Mouse (Mus musculus) hindbrain, embryonic 13.5 days (tissue): Measurements from ENCODE around the gene Klhl11. TPM values are rescaled to one million over a fixed set of nuclear protein-coding genes. Genes with fewer than 3 reads are reported as not detected.

Source experiments
- ATAC-seq: fragments of 200-750 bp; cut with Nextera tagmentation; 2 replicates; pipeline ENCODE4 v1.8.0; 2017; ENCODE audit warnings: moderate TSS enrichment; ENCODE audit not compliant: low FRiP score
- H3K27ac ChIP-seq: fragments of 300-500 bp; sonication (generic); 2 replicates; pipeline ENCODE4 v1.5.1; 2015; ENCODE audit warnings: inconsistent platforms, mild to moderate bottlenecking, moderate library complexity
- H3K27me3 ChIP-seq: fragments of 300-500 bp; sonication (generic); 2 replicates; pipeline ENCODE4 v1.6.1; 2015; ENCODE audit warnings: mild to moderate bottlenecking, inconsistent platforms
- H3K36me3 ChIP-seq: fragments of 300-500 bp; sonication (generic); 2 replicates; pipeline ENCODE4 v1.6.1; 2015; ENCODE audit warnings: mild to moderate bottlenecking, inconsistent platforms
- H3K4me1 ChIP-seq: fragments of 300-500 bp; sonication (generic); replicated peaks from 2 replicates; pipeline ENCODE4 v1.6.1; 2015; ENCODE audit warnings: inconsistent platforms
- H3K4me2 ChIP-seq: fragments of 300-500 bp; sonication (generic); 2 replicates; pipeline ENCODE4 v1.6.1; 2015; ENCODE audit warnings: inconsistent platforms, mild to moderate bottlenecking, moderate library complexity
- H3K4me3 ChIP-seq: fragments of 300-500 bp; sonication (generic); 2 replicates; pipeline ENCODE4 v1.5.1; 2015; ENCODE audit warnings: mild to moderate bottlenecking, inconsistent platforms
- H3K9ac ChIP-seq: fragments of 300-500 bp; sonication (generic); 2 replicates; pipeline ENCODE4 v1.6.1; 2015; ENCODE audit warnings: mild to moderate bottlenecking, inconsistent platforms
- H3K9me3 ChIP-seq: fragments of 300-500 bp; sonication (generic); 2 replicates; pipeline ENCODE4 v1.6.1; 2016; ENCODE audit warnings: inconsistent platforms
- WGBS: fragments of 180-500 bp; shearing (Covaris S2); methylation state at CpG from one replicate; pipeline ENCODE4 v1.1.7; 2015; 5-methylcytosine and 5-hydroxymethylcytosine counted together
- polyA plus RNA-seq: library from polyadenylated mRNA; unstranded; fragments of >200 nt; fragmentation: Nextera tagmentation; extraction: Ambion mirVana; gene quantifications from 2 replicates; pipeline ENCODE4 v1.2.1, GENCODE M21; 2015

Gene Klhl11
- polyA plus RNA-seq, 1 experiment from 2014 or later = 12.2 TPM

- Histone ChIP-seq H3K27me3 (no peaks in the 10 kb centered on the region), H3K9ac (no peak overlapping the region), H3K4me3 (no peak overlapping the region), H3K4me2 (no peak overlapping the region), H3K27ac (no peak overlapping the region), H3K9me3 (no peaks in the 10 kb centered on the region), H3K4me1 (0 out of 2 replicates have a peak, but pooled peaks cover 8% of the 10 kb centered on the region), H3K36me3 (peaks cover 41% of the 10 kb centered on the region)
- 95% methylated on average over 10 of the region's 10 CpGs for WGBS
- no peak for ATAC-seq
Observed at GRCm38 (mm10) chr11:100462699-100463098, 9.8 kb downstream of the Klhl11 start.

DNA sequence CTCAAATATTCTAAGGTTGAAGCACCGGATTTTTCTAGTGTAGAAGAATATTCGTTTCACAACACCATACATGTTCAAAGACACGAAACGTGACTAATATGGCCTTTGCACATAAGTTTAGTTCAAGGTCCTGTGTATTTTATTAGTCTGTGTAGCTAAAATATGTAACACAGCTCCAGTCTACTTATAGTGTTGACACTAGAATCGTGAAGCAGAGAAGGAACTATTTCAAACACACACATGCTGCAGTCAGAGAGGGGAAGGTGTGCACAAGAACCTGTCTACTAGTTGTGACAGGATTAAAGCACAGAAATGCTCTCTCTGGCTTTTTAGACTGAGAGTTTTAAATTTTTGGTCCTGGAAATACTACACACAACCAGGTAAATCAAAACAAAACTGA, 14.8 kb downstream of the Klhl11 start:
- Histone ChIP-seq H3K27me3 (no peaks in the 10 kb centered on the region), H3K27ac (no peak overlapping the region), H3K36me3 (peaks cover 51% of the 10 kb centered on the region), H3K4me2 (no peak overlapping the region), H3K9ac (no peak overlapping the region), H3K4me3 (no peak overlapping the region), H3K9me3 (no peaks in the 10 kb centered on the region), H3K4me1 (no peaks in the 10 kb centered on the region)
- WGBS = 90% methylated on average over 5 of the region's 5 CpGs
- ATAC-seq = no peak

DNA sequence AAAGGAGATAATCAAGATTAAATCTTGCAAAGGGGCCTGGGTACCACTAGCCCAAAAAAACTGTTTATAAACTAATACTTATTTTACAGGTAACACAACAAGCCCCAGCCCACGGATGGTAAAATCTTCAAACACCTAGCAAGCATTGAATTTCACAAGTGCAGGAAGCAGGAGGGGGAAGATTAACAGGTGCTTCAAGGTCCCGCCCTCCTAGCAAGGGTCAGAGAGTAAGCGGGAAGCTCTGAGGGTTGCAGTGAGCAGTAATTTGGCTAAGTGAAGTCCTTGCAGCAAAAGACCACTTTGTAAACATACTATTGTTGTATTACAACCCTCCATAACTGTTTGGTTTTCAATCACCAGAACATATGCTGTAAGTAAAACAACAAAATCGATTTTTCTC, 15.3 kb downstream of the Klhl11 start:
- WGBS = 88% methylated on average over 4 of the region's 4 CpGs
- ATAC-seq = no peak
- H3K27ac ChIP-seq = no peak overlapping the region

GRCm38 (mm10) chr11:100442625-100443024, 29.9 kb downstream of the Klhl11 start:
- H3K9me3 ChIP-seq = no peaks in the 10 kb centered on the region
- H3K4me3 ChIP-seq = no peak overlapping the region
- ATAC-seq = no peak
- peaks cover 24% of the 10 kb centered on the region for H3K4me1 ChIP-seq
- WGBS = 88% methylated on average over 6 of the region's 6 CpGs
- no peak overlapping the region for H3K27ac ChIP-seq
- H3K4me2 ChIP-seq = no peak overlapping the region
- no peak overlapping the region for H3K9ac ChIP-seq
- H3K27me3 ChIP-seq = no peaks in the 10 kb centered on the region
- peaks cover 2% of the 10 kb centered on the region for H3K36me3 ChIP-seq

More for the DNA sequence above, 15.3 kb downstream of the Klhl11 start:
- Histone ChIP-seq H3K36me3 (peaks cover 52% of the 10 kb centered on the region), H3K4me3 (no peak overlapping the region), H3K9ac (no peak overlapping the region), H3K4me2 (no peak overlapping the region), H3K4me1 (no peaks in the 10 kb centered on the region), H3K9me3 (no peaks in the 10 kb centered on the region), H3K27me3 (no peaks in the 10 kb centered on the region)

DNA sequence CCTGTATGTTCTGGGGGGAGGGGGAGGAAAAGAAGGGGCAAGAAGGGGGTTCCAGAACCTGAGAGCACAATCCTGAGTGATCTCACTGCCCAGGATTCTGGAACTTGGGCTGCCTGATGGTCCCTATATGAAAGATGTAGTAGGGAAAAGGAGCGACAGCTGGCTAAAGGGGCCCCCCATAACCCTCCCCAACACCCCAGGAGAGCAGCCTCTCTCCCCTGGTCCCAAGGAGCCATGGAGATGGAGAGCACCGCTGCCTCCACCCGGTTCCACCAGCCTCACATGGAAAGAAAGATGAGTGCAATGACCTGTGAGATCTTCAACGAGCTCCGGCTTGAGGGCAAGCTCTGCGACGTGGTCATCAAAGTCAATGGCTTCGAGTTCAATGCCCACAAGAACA, 30.7 kb downstream of the Klhl11 start, which contains the start of the genes Nt5c3b and Klhl10:
Nt5c3b (minus strand) TSS at position 12 of the 400 bp plus-strand sequence.
Klhl10 (plus strand) TSS at position 121 of the 400 bp plus-strand sequence.
- no peak for ATAC-seq

DNA sequence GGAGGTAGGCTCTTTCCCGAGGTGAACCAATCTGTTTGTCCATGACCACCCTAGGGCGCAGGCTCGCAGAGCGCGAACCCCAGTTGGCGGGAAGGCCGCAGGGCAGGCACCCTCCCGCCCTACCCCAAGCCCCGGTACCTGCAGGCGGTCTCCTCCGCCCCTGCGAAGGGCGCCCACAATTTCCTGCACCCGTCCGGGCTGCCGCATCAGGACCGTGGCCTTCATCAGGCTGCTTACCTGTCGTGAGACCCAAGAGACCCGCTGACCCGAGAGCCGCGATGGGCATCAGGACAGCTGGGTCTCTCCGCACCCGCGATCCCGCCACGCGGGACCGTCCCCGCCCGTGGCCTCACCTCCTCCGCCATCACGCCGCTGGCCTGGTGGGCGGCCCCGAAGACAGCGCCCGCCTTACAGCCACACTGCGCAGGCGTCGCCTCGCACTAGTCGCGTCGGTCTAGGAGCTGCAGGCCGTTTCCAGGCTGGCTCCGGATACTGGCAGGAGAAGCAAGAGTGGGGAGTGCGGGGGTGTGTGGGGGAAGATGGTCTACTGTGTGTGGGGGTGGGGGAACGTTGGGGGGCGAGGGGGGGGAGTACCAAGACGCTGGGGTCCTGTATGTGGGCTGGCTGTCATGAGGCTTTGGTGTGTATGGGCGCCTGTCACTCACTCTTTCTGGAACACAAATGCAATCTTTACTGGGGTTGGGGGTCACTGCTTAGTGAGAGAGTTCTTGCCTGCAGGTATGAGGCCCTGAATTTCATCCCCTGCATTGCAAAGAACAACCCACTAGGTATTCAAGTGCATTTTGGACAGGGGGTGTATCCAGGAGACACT, 31.6 kb downstream of the Klhl11 start:
- Histone ChIP-seq H3K9ac (peak overlapping the region; percentile 91), H3K4me1 (peaks cover 24% of the 10 kb centered on the region), H3K27me3 (no peaks in the 10 kb centered on the region), H3K4me3 (peak overlapping the region; percentile 80), H3K4me2 (peak overlapping the region; percentile 69), H3K9me3 (no peaks in the 10 kb centered on the region), H3K27ac (peak overlapping the region; percentile 73), H3K36me3 (peaks cover 17% of the 10 kb centered on the region)
- peak; percentile 97 for ATAC-seq
- 1% methylated on average over 52 of the region's 52 CpGs for WGBS

More for the DNA sequence above, 30.7 kb downstream of the Klhl11 start, which contains the start of the genes Nt5c3b and Klhl10:
- no peaks in the 10 kb centered on the region for H3K27me3 ChIP-seq
- H3K4me3 ChIP-seq = peak within 1 kb of the TSS; percentile 80
- H3K4me2 ChIP-seq = peak within 1 kb of the TSS; percentile 69
- H3K36me3 ChIP-seq = peaks cover 8% of the 10 kb centered on the region
- WGBS = 88% methylated on average over 8 of the region's 8 CpGs
- H3K27ac ChIP-seq = peak within 1 kb of the TSS; percentile 73
- H3K9ac ChIP-seq = peak within 1 kb of the TSS; percentile 91
- H3K4me1 ChIP-seq = peaks cover 24% of the 10 kb centered on the region
- no peaks in the 10 kb centered on the region for H3K9me3 ChIP-seq

DNA sequence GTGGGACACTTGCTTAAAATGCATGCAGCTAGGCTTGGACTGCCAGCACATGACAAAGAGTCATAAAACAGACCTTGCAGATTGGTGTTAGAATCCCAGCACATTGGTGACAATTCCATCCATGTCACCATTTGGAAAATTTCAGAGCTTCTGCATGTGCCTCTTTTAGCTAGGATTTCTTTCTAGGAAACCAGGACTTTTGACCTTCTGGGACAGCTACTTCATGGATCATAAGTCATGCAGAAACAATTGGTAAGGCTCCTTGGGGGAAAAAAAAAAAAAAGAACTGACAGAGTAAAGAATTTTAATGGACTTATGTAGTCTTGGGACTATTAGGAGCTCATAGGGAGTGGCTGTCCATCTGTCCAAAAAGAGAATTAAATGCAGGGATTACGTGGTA, 34.6 kb downstream of the Klhl11 start:
- no peak overlapping the region for H3K4me3 ChIP-seq
- no peak overlapping the region for H3K9ac ChIP-seq
- H3K4me2 ChIP-seq = no peak overlapping the region
- peaks cover 35% of the 10 kb centered on the region for H3K36me3 ChIP-seq
- 76% methylated on average over 1 of the region's 1 CpGs for WGBS
- no peaks in the 10 kb centered on the region for H3K9me3 ChIP-seq
- no peaks in the 10 kb centered on the region for H3K27me3 ChIP-seq
- H3K27ac ChIP-seq = no peak overlapping the region
- peaks cover 24% of the 10 kb centered on the region for H3K4me1 ChIP-seq
- ATAC-seq = no peak

DNA sequence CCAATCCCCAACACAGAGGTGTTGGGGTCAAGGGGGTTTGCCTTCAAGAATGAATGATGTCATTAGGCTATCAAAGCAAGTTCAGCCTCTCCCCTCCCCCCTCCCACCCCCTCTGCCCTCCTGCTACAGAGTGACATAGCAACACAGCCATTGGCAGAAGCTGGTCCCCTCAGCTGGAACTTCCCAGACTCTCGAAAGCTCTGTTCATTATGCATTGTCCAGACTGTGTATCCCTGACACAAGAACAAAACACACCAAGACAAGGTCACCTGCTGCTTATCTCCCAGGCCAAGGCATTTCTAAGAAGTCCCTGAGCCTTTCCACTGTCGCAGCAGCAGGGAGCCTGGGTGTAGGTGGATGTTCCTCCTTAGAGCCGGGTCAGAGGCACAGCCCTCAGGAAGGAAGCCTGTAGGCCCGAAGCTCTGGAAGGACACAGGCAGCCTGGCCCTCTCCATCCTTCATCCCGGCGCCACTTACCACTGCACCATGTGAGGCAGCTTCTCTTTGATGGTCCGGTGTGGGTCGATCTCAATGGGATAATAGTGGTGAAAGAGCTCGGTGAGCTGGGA, 36.8 kb downstream of the Klhl11 start:
- no peak overlapping the region for H3K4me3 ChIP-seq
- H3K4me1 ChIP-seq = peaks cover 17% of the 10 kb centered on the region
- WGBS = 20% methylated on average over 9 of the region's 9 CpGs
- no peak overlapping the region for H3K9ac ChIP-seq
- peaks cover 48% of the 10 kb centered on the region for H3K36me3 ChIP-seq
- ATAC-seq = no peak
- H3K9me3 ChIP-seq = no peaks in the 10 kb centered on the region
- no peaks in the 10 kb centered on the region for H3K27me3 ChIP-seq
- no peak overlapping the region for H3K27ac ChIP-seq
- H3K4me2 ChIP-seq = no peak overlapping the region

- H3K27me3 ChIP-seq = no peaks in the 10 kb centered on the region
- WGBS = 97% methylated on average over 5 of the region's 5 CpGs
- no peak overlapping the region for H3K4me3 ChIP-seq
- no peak for ATAC-seq
- peaks cover 59% of the 10 kb centered on the region for H3K36me3 ChIP-seq
- no peak overlapping the region for H3K4me2 ChIP-seq
- no peak overlapping the region for H3K27ac ChIP-seq
- no peaks in the 10 kb centered on the region for H3K4me1 ChIP-seq
- no peaks in the 10 kb centered on the region for H3K9me3 ChIP-seq
- H3K9ac ChIP-seq = no peak overlapping the region
Observed at GRCm38 (mm10) chr11:100432002-100432401, 40.5 kb downstream of the Klhl11 start.

- Histone ChIP-seq H3K9me3 (no peaks in the 10 kb centered on the region), H3K36me3 (peaks cover 45% of the 10 kb centered on the region), H3K4me2 (no peak overlapping the region), H3K9ac (no peak overlapping the region), H3K4me3 (no peak overlapping the region), H3K4me1 (0 out of 2 replicates have a peak, but pooled peaks cover 3% of the 10 kb centered on the region), H3K27ac (no peak overlapping the region), H3K27me3 (no peaks in the 10 kb centered on the region)
- no peak for ATAC-seq
- WGBS = 93% methylated on average over 7 of the region's 7 CpGs
Observed at GRCm38 (mm10) chr11:100430052-100430451, 42.5 kb downstream of the Klhl11 start.

GRCm38 (mm10) chr11:100428612-100429199, 43.8 kb downstream of the Klhl11 start:
- Histone ChIP-seq H3K9ac (no peak overlapping the region), H3K27ac (no peak overlapping the region), H3K4me1 (peaks cover 3% of the 10 kb centered on the region; the same call in 1 of the 2 replicates), H3K9me3 (no peaks in the 10 kb centered on the region), H3K36me3 (peaks cover 38% of the 10 kb centered on the region), H3K27me3 (no peaks in the 10 kb centered on the region), H3K4me3 (no peak overlapping the region), H3K4me2 (no peak overlapping the region)
- 69% methylated on average over 9 of the region's 9 CpGs for WGBS
- no peak for ATAC-seq

DNA sequence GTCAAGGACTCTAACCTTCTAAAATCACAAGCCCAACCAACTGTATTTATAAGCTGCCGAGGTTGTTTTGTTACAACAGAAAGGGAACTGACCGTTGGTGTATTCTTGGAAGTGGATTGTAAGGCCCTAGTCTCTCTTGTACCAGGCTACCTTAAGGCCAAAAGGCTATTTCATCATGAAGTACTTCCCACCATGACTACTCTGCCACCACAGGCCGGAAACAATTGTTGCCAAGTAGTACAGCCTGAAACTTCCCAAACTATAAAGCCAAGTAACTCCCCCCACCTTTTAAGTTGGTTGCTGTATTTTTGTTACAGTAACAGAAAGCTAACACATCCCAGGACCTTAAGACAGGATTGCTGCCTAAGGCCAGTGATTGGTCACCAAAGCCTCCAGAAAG, 45.7 kb downstream of the Klhl11 start:
- no peaks in the 10 kb centered on the region for H3K27me3 ChIP-seq
- 84% methylated on average over 3 of the region's 3 CpGs for WGBS
- no peak overlapping the region for H3K9ac ChIP-seq
- H3K4me2 ChIP-seq = no peak overlapping the region
- no peak overlapping the region for H3K4me3 ChIP-seq
- H3K36me3 ChIP-seq = peaks cover 23% of the 10 kb centered on the region
- ATAC-seq = no peak
- H3K27ac ChIP-seq = no peak overlapping the region
- H3K4me1 ChIP-seq = peaks cover 3% of the 10 kb centered on the region; the same call in 1 of the 2 replicates
- no peaks in the 10 kb centered on the region for H3K9me3 ChIP-seq
